Mouse (Mus musculus): ENCODE measurements around the gene Plcb3. TPM values are rescaled to one million over a fixed set of nuclear protein-coding genes. Genes with fewer than 3 reads are reported as not detected.
"Not testable (repeated sequence)": the region's sequence is repeated elsewhere in the genome, so short reads cannot be mapped to it uniquely, and the experiment has no call there.

Plcb3 gene
- polyA plus RNA-seq, 1 experiment from 2014 or later, result 40.0 TPM

DNA sequence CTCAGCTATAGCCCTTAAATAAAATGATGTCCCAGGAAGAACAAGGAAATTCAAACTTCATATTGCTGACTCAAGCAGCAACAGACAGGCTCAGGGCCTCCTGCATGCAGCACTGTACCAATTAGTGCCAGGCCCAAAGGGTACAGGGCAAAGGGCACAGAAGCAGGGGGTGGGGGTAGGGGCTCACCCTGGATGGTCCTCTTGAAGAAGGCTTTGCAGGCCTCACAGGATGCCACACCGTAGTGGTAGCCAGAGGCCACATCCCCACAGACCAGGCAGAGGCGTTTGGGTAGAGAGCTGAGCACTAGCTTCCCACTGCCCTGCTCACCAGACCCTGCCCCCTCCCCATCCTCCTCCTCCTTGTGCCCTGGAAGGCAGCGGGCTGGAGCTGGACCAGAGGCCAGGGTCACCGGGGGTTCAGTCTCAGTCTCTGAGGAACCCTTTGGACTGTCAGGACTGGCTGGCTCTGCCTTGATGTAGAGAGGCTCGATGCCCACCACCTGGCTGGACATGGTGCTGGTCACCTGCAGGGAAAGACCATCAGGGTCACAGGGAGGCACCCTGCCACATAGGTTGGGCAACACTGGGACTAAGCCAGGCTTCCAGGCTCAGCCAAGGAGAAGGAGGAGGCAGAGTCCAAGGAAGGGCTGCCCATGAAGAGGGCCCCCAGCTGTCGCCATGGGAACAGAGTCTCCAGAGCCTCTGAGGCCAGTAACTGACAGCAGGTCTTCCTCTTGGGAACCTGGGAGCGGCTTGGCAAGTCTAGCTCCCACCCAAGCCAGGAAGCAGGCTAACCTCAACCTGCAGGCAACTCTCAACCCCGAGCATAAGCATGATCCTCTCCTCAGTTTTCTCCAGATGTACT is 56.2 kb downstream of the Plcb3 start:
- Histone ChIP-seq H3K27ac (no peak overlapping the region), H3K4me3 (peak overlapping the region; percentile 78), H3K27me3 (peaks cover 27% of the 10 kb centered on the region), H3K4me1 (peaks cover 24% of the 10 kb centered on the region), H3K9ac (peak overlapping the region; percentile 74), H3K9me3 (no peaks in the 10 kb centered on the region), H3K4me2 (replicated peaks) (peak overlapping the region; percentile 92), H3K36me3 (no peaks in the 10 kb centered on the region)
- ATAC-seq (ENCODE audit: low FRiP score, low read depth), result no peak
- WGBS, result 53% methylated on average over 7 of the region's 8 CpGs

GRCm38 (mm10) chr19:6919431-6919830 is 56.8 kb downstream of the Plcb3 start:
- H3K4me2 ChIP-seq (replicated peaks), result no peak overlapping the region
- H3K4me1 ChIP-seq, result peaks cover 19% of the 10 kb centered on the region
- H3K27ac ChIP-seq, result no peak overlapping the region
- H3K9me3 ChIP-seq, result no peaks in the 10 kb centered on the region
- no peak overlapping the region for H3K9ac ChIP-seq
- H3K4me3 ChIP-seq, result no peak overlapping the region
- ATAC-seq (ENCODE audit: low FRiP score, low read depth), result no peak
- H3K36me3 ChIP-seq, result 0 out of 2 replicates have a peak, but pooled peaks cover 2% of the 10 kb centered on the region
- peaks cover 20% of the 10 kb centered on the region for H3K27me3 ChIP-seq

- Histone ChIP-seq H3K4me1 (peaks cover 19% of the 10 kb centered on the region), H3K9me3 (no peaks in the 10 kb centered on the region), H3K27me3 (peaks cover 9% of the 10 kb centered on the region), H3K36me3 (peaks cover 13% of the 10 kb centered on the region), H3K4me3 (no peak overlapping the region), H3K4me2 (replicated peaks) (no peak overlapping the region), H3K27ac (no peak overlapping the region), H3K9ac (no peak overlapping the region)
- ATAC-seq (ENCODE audit: low FRiP score, low read depth), result no peak
- 87% methylated on average over 4 of the region's 4 CpGs for WGBS
Observed at GRCm38 (mm10) chr19:6918321-6918720, 57.9 kb downstream of the Plcb3 start.

DNA sequence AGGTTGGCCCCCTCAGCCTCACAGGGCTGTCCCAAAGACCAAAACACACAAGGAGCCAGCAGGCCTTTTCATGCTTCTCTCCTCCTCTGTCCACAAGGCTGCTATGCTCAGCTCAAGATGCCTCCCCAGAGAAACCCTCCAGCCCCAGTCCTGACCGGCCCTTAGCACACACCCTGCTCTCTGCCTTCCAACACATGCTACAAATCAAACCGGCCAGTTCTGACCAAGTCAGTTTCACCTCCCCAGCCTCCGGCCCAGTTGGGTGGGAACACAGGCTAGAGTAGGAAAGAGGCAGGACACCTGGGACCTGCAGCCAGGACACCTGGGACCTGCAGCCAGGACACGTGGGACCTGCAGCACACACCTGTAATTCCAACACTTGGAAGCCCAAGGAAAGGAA is 59.8 kb downstream of the Plcb3 start:
- Histone ChIP-seq H3K4me3 (no peak overlapping the region), H3K4me2 (replicated peaks) (no peak overlapping the region), H3K27me3 (no peaks in the 10 kb centered on the region), H3K27ac (no peak overlapping the region), H3K36me3 (peaks cover 32% of the 10 kb centered on the region), H3K4me1 (peaks cover 13% of the 10 kb centered on the region), H3K9me3 (no peaks in the 10 kb centered on the region), H3K9ac (no peak overlapping the region)
- WGBS, result 71% methylated on average over 4 of the region's 4 CpGs
- ATAC-seq (ENCODE audit: low FRiP score, low read depth), result no peak

DNA sequence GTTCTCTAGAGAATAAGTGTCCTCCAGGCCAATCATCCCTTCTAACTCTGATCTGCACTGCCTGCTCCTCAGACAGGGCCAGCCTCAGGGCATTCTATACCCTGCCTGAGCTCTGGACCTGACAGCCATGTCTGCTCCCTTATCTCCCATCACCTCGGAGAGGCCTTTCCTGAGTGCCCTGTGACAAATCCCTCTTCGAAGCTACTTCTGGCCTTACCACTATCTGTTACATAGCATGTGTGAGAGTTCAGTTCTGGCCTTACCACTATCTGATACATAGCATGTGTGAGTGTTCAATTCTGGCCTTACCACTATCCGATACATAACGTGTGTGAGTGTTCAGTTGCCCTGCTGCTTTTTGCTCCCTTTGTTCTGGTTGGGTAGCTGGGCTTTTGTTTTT is 61.0 kb downstream of the Plcb3 start:
- 81% methylated on average over 4 of the region's 4 CpGs for WGBS
- peaks cover 37% of the 10 kb centered on the region for H3K36me3 ChIP-seq
- H3K4me1 ChIP-seq, result peaks cover 12% of the 10 kb centered on the region
- no peak overlapping the region for H3K4me2 ChIP-seq (replicated peaks)
- no peak overlapping the region for H3K27ac ChIP-seq
- H3K4me3 ChIP-seq, result no peak overlapping the region
- no peak for ATAC-seq (ENCODE audit: low FRiP score, low read depth)
- no peaks in the 10 kb centered on the region for H3K27me3 ChIP-seq
- no peak overlapping the region for H3K9ac ChIP-seq
- H3K9me3 ChIP-seq, result no peaks in the 10 kb centered on the region

- Histone ChIP-seq H3K27ac (no peak overlapping the region), H3K4me3 (no peak overlapping the region), H3K27me3 (no peaks in the 10 kb centered on the region), H3K4me1 (peaks cover 8% of the 10 kb centered on the region), H3K9me3 (no peaks in the 10 kb centered on the region), H3K9ac (no peak overlapping the region), H3K4me2 (replicated peaks) (no peak overlapping the region), H3K36me3 (peaks cover 37% of the 10 kb centered on the region)
- ATAC-seq (ENCODE audit: low FRiP score, low read depth), result no peak
- WGBS, result 88% methylated on average over 9 of the region's 9 CpGs
Observed at GRCm38 (mm10) chr19:6914540-6914939, 61.7 kb downstream of the Plcb3 start.

GRCm38 (mm10) chr19:6913991-6914390 is 62.3 kb downstream of the Plcb3 start:
- WGBS, result 84% methylated on average over 11 of the region's 11 CpGs
- Histone ChIP-seq H3K27me3 (no peaks in the 10 kb centered on the region), H3K27ac (no peak overlapping the region), H3K9me3 (no peaks in the 10 kb centered on the region), H3K36me3 (peaks cover 37% of the 10 kb centered on the region), H3K4me3 (no peak overlapping the region), H3K4me1 (peaks cover 8% of the 10 kb centered on the region), H3K4me2 (replicated peaks) (no peak overlapping the region), H3K9ac (no peak overlapping the region)
- no peak for ATAC-seq (ENCODE audit: low FRiP score, low read depth)

GRCm38 (mm10) chr19:6913036-6913435 is 63.2 kb downstream of the Plcb3 start:
- Histone ChIP-seq H3K4me1 (peaks cover 17% of the 10 kb centered on the region), H3K9ac (no peak overlapping the region), H3K9me3 (no peaks in the 10 kb centered on the region), H3K27ac (no peak overlapping the region), H3K4me3 (no peak overlapping the region), H3K27me3 (no peaks in the 10 kb centered on the region), H3K4me2 (replicated peaks) (no peak overlapping the region), H3K36me3 (peaks cover 37% of the 10 kb centered on the region)
- no peak for ATAC-seq (ENCODE audit: low FRiP score, low read depth)
- 87% methylated on average over 6 of the region's 6 CpGs for WGBS

DNA sequence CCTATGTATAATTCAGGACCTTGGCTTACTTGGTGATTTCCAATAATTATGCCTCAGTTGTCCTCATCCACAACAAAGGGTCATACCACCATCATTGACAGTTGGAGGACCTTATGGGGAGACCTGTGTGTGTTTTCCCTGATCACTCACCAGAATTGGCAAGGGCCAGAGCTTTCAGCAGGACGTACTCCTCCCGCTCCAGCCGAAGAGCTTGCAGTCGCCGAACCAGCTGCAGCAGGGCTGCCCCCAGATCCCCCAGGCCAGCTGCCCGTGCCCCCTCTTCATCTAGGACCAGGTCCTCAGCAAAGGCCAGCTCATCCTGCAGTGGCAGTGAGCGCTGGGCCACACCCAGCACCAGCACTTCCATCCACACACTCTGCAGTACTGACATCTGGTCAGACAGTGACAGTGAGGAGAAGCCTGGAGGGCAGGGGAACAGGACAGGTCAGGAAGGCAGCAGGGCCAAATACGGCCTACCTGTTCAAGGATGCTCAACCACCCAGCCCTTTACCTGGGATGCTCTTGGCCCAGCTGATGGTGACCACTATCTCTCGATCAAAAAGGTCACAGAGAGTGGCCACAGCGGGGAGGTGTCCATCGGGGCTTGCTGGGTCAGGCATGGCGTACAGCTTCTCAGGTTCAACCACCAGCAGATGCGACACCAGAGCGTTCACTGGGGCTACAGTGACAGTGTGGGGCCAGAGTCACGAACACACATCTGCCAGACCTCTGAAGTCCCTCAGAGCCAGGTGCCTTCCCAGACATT is 63.9 kb downstream of the Plcb3 start:
- H3K27ac ChIP-seq, result no peak overlapping the region
- no peaks in the 10 kb centered on the region for H3K27me3 ChIP-seq
- H3K9ac ChIP-seq, result no peak overlapping the region
- no peaks in the 10 kb centered on the region for H3K9me3 ChIP-seq
- no peak overlapping the region for H3K4me3 ChIP-seq
- peaks cover 24% of the 10 kb centered on the region for H3K4me1 ChIP-seq
- H3K4me2 ChIP-seq (replicated peaks), result no peak overlapping the region; the same call in 1 of the 2 replicates
- no peak for ATAC-seq (ENCODE audit: low FRiP score, low read depth)
- 91% methylated on average over 15 of the region's 15 CpGs for WGBS
- H3K36me3 ChIP-seq, result peaks cover 37% of the 10 kb centered on the region

DNA sequence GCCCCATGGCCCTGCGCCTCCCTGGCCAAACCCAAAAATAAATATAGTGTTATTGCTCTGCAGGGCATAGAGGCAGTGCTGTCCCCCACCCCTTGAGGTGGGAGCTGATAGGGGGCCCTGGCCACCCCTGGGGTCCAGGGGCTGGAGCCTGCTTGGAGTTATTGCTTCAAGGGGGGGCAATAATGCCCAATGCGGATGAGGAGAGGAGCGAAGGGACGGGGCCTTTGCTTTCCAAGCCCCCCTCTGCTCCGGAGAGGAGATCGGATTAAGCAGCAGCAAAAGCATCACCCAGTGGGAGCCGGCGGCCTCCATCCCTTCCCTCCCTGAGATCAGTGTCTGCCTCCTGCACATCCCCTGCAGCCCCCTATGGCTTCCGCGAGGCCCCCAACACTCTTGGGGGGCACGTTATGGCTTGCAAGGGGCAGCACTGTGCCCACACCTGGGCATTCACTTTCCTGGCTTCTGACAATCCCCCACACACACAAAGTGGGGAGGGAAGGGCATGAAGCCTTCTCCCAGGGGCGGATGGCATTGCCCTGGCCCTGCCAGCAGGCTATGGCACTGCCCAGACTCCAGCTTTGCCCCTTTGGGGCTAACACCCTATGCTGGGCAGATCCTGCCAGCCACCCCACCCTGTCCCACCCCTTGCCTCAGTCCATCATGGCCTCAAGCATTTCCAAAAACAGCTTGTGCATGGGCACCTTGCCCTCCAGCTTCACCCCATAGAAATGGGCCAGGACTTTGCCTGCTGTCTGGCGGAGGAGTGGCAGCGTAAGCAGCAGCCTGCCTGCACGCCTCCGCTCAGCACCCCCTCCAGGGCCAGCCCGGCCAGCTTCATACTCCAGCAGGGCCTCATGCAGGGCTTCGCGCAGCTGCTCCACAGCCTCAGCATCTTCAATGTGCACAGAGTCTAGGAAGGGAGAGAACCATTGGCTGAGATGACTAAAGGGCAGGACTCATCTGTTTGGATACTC is 64.9 kb downstream of the Plcb3 start:
- H3K4me3 ChIP-seq, result peak overlapping the region; percentile 64
- H3K27me3 ChIP-seq, result no peaks in the 10 kb centered on the region
- peaks cover 47% of the 10 kb centered on the region for H3K36me3 ChIP-seq
- peaks cover 26% of the 10 kb centered on the region for H3K4me1 ChIP-seq
- H3K9me3 ChIP-seq, result no peaks in the 10 kb centered on the region
- no peak for ATAC-seq (ENCODE audit: low FRiP score, low read depth)
- no peak overlapping the region for H3K27ac ChIP-seq
- peak overlapping the region; percentile 69 for H3K4me2 ChIP-seq (replicated peaks)
- H3K9ac ChIP-seq, result peak overlapping the region; percentile 51
- 88% methylated on average over 19 of the region's 19 CpGs for WGBS

DNA sequence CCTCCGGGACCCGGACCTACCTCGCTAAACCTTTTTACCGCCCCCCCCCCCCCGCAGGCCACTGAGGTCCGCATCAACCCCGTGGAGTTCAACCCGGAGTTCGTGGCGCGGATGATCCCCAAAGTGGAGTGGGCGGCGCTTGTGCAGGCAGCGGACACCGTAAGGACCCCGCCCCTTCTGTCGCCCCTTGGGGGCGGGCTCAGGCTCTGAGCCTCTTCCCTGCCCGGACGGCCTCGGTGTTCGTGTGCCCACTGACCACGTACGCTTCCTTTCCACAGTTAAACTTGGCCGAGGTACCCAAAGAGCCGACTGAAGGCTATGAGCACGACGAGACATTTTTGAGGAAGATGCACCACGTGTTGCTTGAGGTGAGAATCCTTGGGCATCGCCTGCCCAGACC is 66.0 kb downstream of the Plcb3 start:
- peak overlapping the region; percentile 69 for H3K4me2 ChIP-seq (replicated peaks)
- peaks cover 26% of the 10 kb centered on the region for H3K4me1 ChIP-seq
- not testable (repeated sequence) for H3K27me3 ChIP-seq, H3K9me3 ChIP-seq
- peak overlapping the region; percentile 78 for H3K9ac ChIP-seq
- under 1% methylated on average over 28 of the region's 30 CpGs for WGBS
- peak; percentile 10; the same call in 1 of the 2 replicates for ATAC-seq (ENCODE audit: low FRiP score, low read depth)
- peaks cover 56% of the 10 kb centered on the region for H3K36me3 ChIP-seq
- H3K27ac ChIP-seq, result peak overlapping the region; percentile 98
- H3K4me3 ChIP-seq, result peak overlapping the region; percentile 64

Measured in limb, embryonic 13.5 days (tissue).